Mouse (Mus musculus) midbrain, embryonic 15.5 days (tissue): Measurements from ENCODE around the gene Rflnb. TPM values are rescaled to one million over a fixed set of nuclear protein-coding genes. Genes with fewer than 3 reads are reported as not detected.

Experiments
- ATAC-seq: fragments of 200-750 bp; cut with Nextera tagmentation; replicated peaks from 2 replicates; pipeline ENCODE4 v1.8.0; 2017; ENCODE audit warnings: moderate TSS enrichment
- H3K27ac ChIP-seq: fragments of 300-500 bp; sonication (generic); 2 replicates; pipeline ENCODE4 v1.5.1; 2015; ENCODE audit warnings: mild to moderate bottlenecking, inconsistent platforms
- H3K27me3 ChIP-seq: fragments of 300-500 bp; sonication (generic); replicated peaks from 2 replicates; pipeline ENCODE4 v1.6.1; 2015; ENCODE audit warnings: inconsistent platforms
- H3K36me3 ChIP-seq: fragments of 300-500 bp; sonication (generic); replicated peaks from 2 replicates; pipeline ENCODE4 v1.6.1; 2015; ENCODE audit warnings: inconsistent platforms
- H3K4me1 ChIP-seq: fragments of 300-500 bp; sonication (generic); 2 replicates; pipeline ENCODE4 v1.6.1; 2015; ENCODE audit warnings: inconsistent platforms
- H3K4me2 ChIP-seq: fragments of 300-500 bp; sonication (generic); 2 replicates; pipeline ENCODE4 v1.6.1; 2015; ENCODE audit warnings: inconsistent platforms, mild to moderate bottlenecking, moderate library complexity
- H3K4me3 ChIP-seq: fragments of 300-500 bp; sonication (generic); 2 replicates; pipeline ENCODE4 v1.5.1; 2015; ENCODE audit warnings: mild to moderate bottlenecking, inconsistent platforms
- H3K9ac ChIP-seq: fragments of 300-500 bp; sonication (generic); 2 replicates; pipeline ENCODE4 v1.6.1; 2015; ENCODE audit warnings: mild to moderate bottlenecking, inconsistent platforms
- H3K9me3 ChIP-seq: fragments of 300-500 bp; sonication (generic); 2 replicates; pipeline ENCODE4 v1.6.1; 2016; ENCODE audit warnings: inconsistent platforms
- WGBS: fragments of 180-500 bp; shearing (Covaris S2); methylation state at CpG from one replicate; pipeline ENCODE4 v1.1.7; 2015; ENCODE audit warnings: mixed read lengths; 5-methylcytosine and 5-hydroxymethylcytosine counted together
- polyA plus RNA-seq: library from polyadenylated mRNA; unstranded; fragments of >200 nt; fragmentation: Nextera tagmentation; extraction: Ambion mirVana; gene quantifications from 2 replicates; pipeline ENCODE4 v1.2.1, GENCODE M21; 2015

Rflnb gene
- polyA plus RNA-seq = 10.9 and 11.3 TPM in 2 replicates

GRCm38 (mm10) chr11:76027139-76028071 is at the start of gene Rflnb:
Rflnb (minus strand) TSS chr11:76027782.
- Histone ChIP-seq H3K9me3 (no peaks in the 10 kb centered on the region), H3K27ac (no peak within 1 kb of the TSS), H3K4me3 (peak within 1 kb of the TSS; percentile 63), H3K27me3 (peaks cover 8% of the 10 kb centered on the region; the same call in 1 of the 2 replicates), H3K4me2 (peak within 1 kb of the TSS; percentile 93), H3K4me1 (peaks cover 15% of the 10 kb centered on the region), H3K36me3 (no peaks in the 10 kb centered on the region), H3K9ac (peak within 1 kb of the TSS; percentile 41)
- ATAC-seq = peak; percentile 89
- WGBS = under 1% methylated on average over 93 of the region's 112 CpGs

DNA sequence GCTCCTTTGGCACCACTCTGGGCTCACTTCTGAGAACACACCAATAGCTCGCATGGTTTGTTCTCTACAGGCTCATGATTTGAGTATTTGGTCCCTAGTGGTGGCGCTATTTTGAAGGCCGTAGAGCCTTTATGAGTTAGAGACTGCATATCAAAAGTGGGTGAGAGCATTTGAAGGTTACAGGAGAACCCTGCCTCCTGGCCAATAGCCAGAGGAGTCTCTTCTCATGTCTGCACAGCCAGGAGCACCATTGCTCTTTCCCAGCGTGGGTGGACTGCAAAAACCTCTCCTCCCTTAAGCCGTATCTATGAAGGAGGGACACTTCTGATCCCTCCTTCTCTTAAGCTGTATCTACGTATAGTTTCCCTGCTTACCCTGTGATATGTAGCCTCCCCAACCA is 49.8 kb upstream of the Rflnb start:
- 91% methylated on average over 6 of the region's 6 CpGs for WGBS
- no peak for ATAC-seq
- Histone ChIP-seq H3K4me1 (no peaks in the 10 kb centered on the region), H3K36me3 (peaks cover 22% of the 10 kb centered on the region), H3K27me3 (no peaks in the 10 kb centered on the region), H3K27ac (no peak overlapping the region), H3K9me3 (no peaks in the 10 kb centered on the region), H3K9ac (no peak overlapping the region), H3K4me2 (no peak overlapping the region), H3K4me3 (no peak overlapping the region)

DNA sequence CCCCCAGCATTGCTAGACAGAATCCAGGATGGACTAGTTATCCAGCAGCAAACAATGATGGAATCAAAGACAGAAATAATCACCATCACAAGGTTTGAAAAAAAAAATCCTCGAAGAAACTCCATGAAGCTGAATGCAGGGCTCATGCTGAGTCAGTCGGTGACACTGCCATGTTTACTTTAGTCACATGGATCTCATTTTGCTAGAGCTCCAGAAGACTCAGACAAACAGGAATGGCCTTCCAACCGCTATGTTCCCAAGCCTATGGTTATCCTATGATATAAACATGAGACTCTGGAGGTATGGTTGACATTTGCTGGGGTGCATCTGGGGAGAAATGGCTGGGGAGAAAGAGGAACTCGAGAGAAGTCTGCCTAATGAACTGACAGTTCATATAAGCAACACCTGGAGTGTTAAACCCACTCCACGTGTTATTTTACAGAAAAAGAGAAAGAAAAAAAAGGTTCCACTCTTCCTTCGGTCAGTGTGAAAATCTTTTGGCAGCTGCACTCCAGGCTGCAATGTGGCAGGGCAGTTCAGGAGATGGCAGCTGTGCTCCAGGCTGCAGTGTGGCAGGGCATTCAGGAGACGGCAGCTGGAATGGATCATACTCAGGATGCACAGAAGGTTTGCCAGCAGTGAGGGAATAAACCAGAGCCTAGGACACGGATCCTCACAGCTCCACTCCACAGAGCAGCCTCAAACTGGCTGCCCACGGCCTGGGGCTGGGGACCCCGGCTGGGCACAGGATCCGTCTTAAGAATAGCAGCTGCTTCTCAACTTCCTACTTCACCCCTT is 46.9 kb upstream of the Rflnb start:
- Histone ChIP-seq H3K36me3 (peaks cover under 1% of the 10 kb centered on the region; the same call in 1 of the 2 replicates), H3K9me3 (no peaks in the 10 kb centered on the region), H3K4me1 (no peaks in the 10 kb centered on the region), H3K9ac (no peak overlapping the region), H3K4me2 (no peak overlapping the region), H3K4me3 (no peak overlapping the region), H3K27ac (no peak overlapping the region), H3K27me3 (no peaks in the 10 kb centered on the region)
- 72% methylated on average over 11 of the region's 11 CpGs for WGBS
- ATAC-seq = no peak

DNA sequence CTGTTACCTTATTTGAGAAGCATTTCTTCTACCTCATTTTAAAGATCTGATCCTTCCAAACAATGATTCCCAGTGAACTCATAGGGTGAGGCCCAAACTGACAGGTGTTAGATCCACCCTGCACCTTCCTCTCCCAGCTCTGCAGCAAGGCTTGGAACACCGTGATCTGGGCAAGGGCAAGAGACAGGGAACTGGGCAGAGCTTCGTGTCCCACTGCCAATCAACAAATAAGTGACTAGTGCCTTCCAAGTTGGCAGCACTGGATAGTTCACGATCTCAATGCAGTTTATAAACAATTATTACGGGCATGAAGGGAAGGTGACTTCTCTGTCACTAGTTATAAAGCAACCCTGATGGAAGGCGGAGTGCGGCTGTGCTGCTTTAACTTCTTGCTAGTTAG is 42.2 kb upstream of the Rflnb start:
- no peaks in the 10 kb centered on the region for H3K27me3 ChIP-seq
- H3K36me3 ChIP-seq = peaks cover 5% of the 10 kb centered on the region; the same call in 1 of the 2 replicates
- H3K9me3 ChIP-seq = no peaks in the 10 kb centered on the region
- no peak overlapping the region for H3K9ac ChIP-seq
- no peaks in the 10 kb centered on the region for H3K4me1 ChIP-seq
- WGBS = 90% methylated on average over 6 of the region's 6 CpGs
- no peak overlapping the region for H3K27ac ChIP-seq
- H3K4me2 ChIP-seq = no peak overlapping the region
- no peak for ATAC-seq
- H3K4me3 ChIP-seq = no peak overlapping the region

DNA sequence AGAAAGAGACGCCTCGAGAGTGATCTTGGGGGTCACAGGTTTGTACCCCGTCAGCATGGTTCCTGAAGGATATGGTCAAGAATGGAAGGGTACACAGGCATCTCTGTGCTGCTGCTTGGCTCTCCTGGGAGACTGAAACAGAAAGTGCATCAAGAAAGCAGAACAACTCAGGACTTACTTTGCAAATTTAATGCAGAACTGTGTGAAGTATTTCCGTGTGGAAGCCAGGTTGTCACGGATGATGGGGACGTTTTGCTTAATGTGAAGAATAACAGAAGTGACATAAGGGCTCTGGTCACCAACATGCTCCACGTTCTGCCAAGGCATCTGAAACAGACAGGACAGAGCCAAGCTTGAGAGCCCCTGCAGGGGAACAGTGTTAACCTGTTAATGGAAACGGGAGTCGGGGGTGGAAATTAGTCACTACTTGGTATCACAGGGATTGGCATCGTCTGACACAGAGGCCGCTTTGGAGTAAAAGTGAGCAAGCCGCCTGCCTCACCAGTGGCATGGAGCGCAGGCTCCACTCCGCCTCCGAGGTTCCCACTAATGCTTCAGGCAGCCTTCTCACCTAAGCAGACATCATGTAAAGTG is 39.1 kb upstream of the Rflnb start:
- Histone ChIP-seq H3K9ac (no peak overlapping the region), H3K4me3 (no peak overlapping the region), H3K27me3 (no peaks in the 10 kb centered on the region), H3K9me3 (no peaks in the 10 kb centered on the region), H3K36me3 (peaks cover 14% of the 10 kb centered on the region; the same call in 1 of the 2 replicates), H3K27ac (no peak overlapping the region), H3K4me2 (no peak overlapping the region), H3K4me1 (no peaks in the 10 kb centered on the region)
- ATAC-seq = no peak
- 91% methylated on average over 15 of the region's 15 CpGs for WGBS

- Histone ChIP-seq H3K4me2 (no peak overlapping the region), H3K4me1 (no peaks in the 10 kb centered on the region), H3K4me3 (no peak overlapping the region), H3K9ac (no peak overlapping the region), H3K27ac (no peak overlapping the region), H3K36me3 (peaks cover 14% of the 10 kb centered on the region; the same call in 1 of the 2 replicates), H3K9me3 (no peaks in the 10 kb centered on the region), H3K27me3 (no peaks in the 10 kb centered on the region)
- 83% methylated on average over 9 of the region's 9 CpGs for WGBS
- no peak for ATAC-seq
Measured at GRCm38 (mm10) chr11:76065521-76066095, 38.0 kb upstream of the Rflnb start.

GRCm38 (mm10) chr11:76064411-76064810 is 36.8 kb upstream of the Rflnb start:
- 91% methylated on average over 7 of the region's 7 CpGs for WGBS
- H3K9me3 ChIP-seq = no peaks in the 10 kb centered on the region

DNA sequence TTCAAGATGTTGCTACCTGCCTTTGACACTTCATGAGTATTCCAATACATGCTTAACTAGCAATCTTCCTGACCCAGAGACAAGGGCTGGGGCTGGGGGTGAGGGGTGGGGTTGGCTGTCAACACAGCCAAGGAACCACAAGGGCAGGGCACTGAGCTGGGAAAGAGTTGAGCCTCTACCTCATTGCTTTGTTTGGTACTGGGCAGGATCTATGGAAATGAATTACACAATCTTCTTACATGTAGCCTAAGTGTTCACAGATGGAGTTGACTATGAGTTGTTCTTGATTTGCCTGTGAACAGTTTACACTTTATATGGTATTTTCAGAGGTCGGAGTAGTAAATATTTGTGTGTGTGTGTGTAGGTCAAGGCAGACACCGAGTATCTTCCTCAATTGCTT is 33.3 kb upstream of the Rflnb start:
- Histone ChIP-seq H3K9me3 (no peaks in the 10 kb centered on the region), H3K4me3 (no peak overlapping the region), H3K9ac (no peak overlapping the region), H3K4me1 (no peaks in the 10 kb centered on the region), H3K27ac (no peak overlapping the region), H3K4me2 (no peak overlapping the region), H3K36me3 (peaks cover 17% of the 10 kb centered on the region), H3K27me3 (no peaks in the 10 kb centered on the region)
- no peak for ATAC-seq
- WGBS = 93% methylated on average over 2 of the region's 2 CpGs

More at GRCm38 (mm10) chr11:76064411-76064810, 36.8 kb upstream of the Rflnb start:
- H3K4me1 ChIP-seq = no peaks in the 10 kb centered on the region
- no peaks in the 10 kb centered on the region for H3K27me3 ChIP-seq
- no peak overlapping the region for H3K4me2 ChIP-seq
- ATAC-seq = no peak
- H3K9ac ChIP-seq = no peak overlapping the region
- no peak overlapping the region for H3K27ac ChIP-seq
- H3K4me3 ChIP-seq = no peak overlapping the region
- H3K36me3 ChIP-seq = peaks cover 17% of the 10 kb centered on the region

DNA sequence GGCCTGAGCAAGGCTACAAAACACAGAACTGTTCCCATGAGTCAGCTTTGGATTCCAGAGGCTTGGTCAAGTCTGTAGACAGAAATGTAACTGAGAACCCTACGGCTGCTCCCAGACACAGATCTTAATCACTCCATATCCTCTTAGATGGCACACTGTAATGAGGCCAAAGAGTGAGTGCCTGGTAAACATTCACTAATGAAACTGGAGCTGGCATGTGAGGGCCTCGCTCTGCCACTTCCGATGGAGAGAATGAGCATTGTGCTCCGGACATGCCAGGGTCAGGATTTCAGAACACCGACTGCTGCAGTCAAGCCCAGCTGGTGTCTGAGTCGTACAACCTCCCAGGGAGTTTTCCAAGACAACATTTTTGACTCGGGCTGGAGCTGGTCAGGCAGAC is 32.4 kb upstream of the Rflnb start:
- 83% methylated on average over 7 of the region's 7 CpGs for WGBS

GRCm38 (mm10) chr11:76056487-76056886 is 28.9 kb upstream of the Rflnb start:
- WGBS = 23% methylated on average over 3 of the region's 3 CpGs
- Histone ChIP-seq H3K36me3 (peaks cover 2% of the 10 kb centered on the region; the same call in 1 of the 2 replicates), H3K4me3 (no peak overlapping the region), H3K9me3 (no peaks in the 10 kb centered on the region), H3K4me1 (no peaks in the 10 kb centered on the region), H3K27me3 (no peaks in the 10 kb centered on the region), H3K27ac (no peak overlapping the region), H3K9ac (no peak overlapping the region), H3K4me2 (no peak overlapping the region)
- no peak for ATAC-seq

More for the DNA sequence above, 32.4 kb upstream of the Rflnb start:
- ATAC-seq = no peak
- no peaks in the 10 kb centered on the region for H3K4me1 ChIP-seq
- no peak overlapping the region for H3K27ac ChIP-seq
- H3K4me3 ChIP-seq = no peak overlapping the region
- no peaks in the 10 kb centered on the region for H3K9me3 ChIP-seq
- H3K36me3 ChIP-seq = peaks cover 12% of the 10 kb centered on the region
- H3K9ac ChIP-seq = no peak overlapping the region
- no peaks in the 10 kb centered on the region for H3K27me3 ChIP-seq
- no peak overlapping the region for H3K4me2 ChIP-seq

GRCm38 (mm10) chr11:76052496-76052895 is 24.9 kb upstream of the Rflnb start:
- Histone ChIP-seq H3K27me3 (no peaks in the 10 kb centered on the region), H3K4me2 (no peak overlapping the region), H3K4me3 (no peak overlapping the region), H3K27ac (no peak overlapping the region), H3K9me3 (no peaks in the 10 kb centered on the region), H3K36me3 (no peaks in the 10 kb centered on the region), H3K4me1 (no peaks in the 10 kb centered on the region), H3K9ac (no peak overlapping the region)
- no peak for ATAC-seq
- 93% methylated on average over 5 of the region's 5 CpGs for WGBS
